17 mouse cellular contexts compared by ENCODE assay signal in genomic region chr1:166244285-166244684, GRCm38 (mm10). TPM values are rescaled to one million over a fixed set of nuclear protein-coding genes. Genes with fewer than 3 reads are reported as not detected.
DNase-seq lines count a peak whose midpoint lies in the region; ATAC-seq and TF ChIP-seq lines count a peak whose summit lies in the region.
"Had no signal": no experiment of that assay in that cellular context is flagged by ENCODE, and none has a peak within 500 bp of the region (broad histone marks: within the 10 kb centered on the region; RNA-seq: fewer than 3 reads in every experiment).

No protein-coding gene starts in this region.

- TF ChIP-seq CTCF in hindbrain, postnatal 0 days (IDR thresholded peaks at IDR 0.05; ENCODE audit: low read depth): no peak
- TF ChIP-seq CTCF in MEL (IDR thresholded peaks at IDR 0.05 in 2 of 3, conservative IDR thresholded peaks at IDR 0.05 in 1 of 3; ENCODE audit: control insufficient read depth in 1 of 3, insufficient read depth in 1 of 3, low read depth in 2 of 3, low read length in 3 of 3, poor library complexity in 1 of 3, severe bottlenecking in 1 of 3): no peak

- peak; percentile 32 for DNase-seq in hindbrain, postnatal 0 days (ENCODE audit: low spot score)
- peak; percentile 7 for DNase-seq in MEL (ENCODE audit: low read depth, low spot score)
- DNase-seq in spleen, adult 18-20 months: no peak
- no peak for DNase-seq in thymus, postnatal 25 days
- DNase-seq: adrenal gland, postnatal 14 days; cerebellum, adult 9-11 months; heart, postnatal 36 days; lung, embryonic 14.5 days had no signal

- H3K4me2 ChIP-seq in hindbrain, postnatal 0 days (ENCODE audit: low read depth, low read length): no peak overlapping the region
- H3K4me2 ChIP-seq in hindbrain, embryonic 12.5 days (replicated peaks): no peak overlapping the region
- H3K4me2 ChIP-seq: forebrain, embryonic 15.5 days; lung, embryonic 14.5 days; midbrain, embryonic 15.5 days; neural tube, embryonic 15.5 days had no signal

- H3K27me3 ChIP-seq in hindbrain, postnatal 0 days (ENCODE audit: insufficient read depth, low read length): no peaks in the 10 kb centered on the region
- H3K27me3 ChIP-seq in hindbrain, embryonic 12.5 days: no peaks in the 10 kb centered on the region
- H3K27me3 ChIP-seq in MEL (ENCODE audit: control insufficient read depth in 1 of 2, insufficient read depth in 2 of 2, low read length in 2 of 2): no peaks in the 10 kb centered on the region
- H3K27me3 ChIP-seq: forebrain, embryonic 15.5 days; midbrain, embryonic 15.5 days; neural tube, embryonic 15.5 days had no signal

- no peaks in the 10 kb centered on the region for H3K36me3 ChIP-seq in hindbrain, postnatal 0 days (ENCODE audit: insufficient read depth, low read length)
- no peaks in the 10 kb centered on the region for H3K36me3 ChIP-seq in hindbrain, embryonic 12.5 days
- no peaks in the 10 kb centered on the region for H3K36me3 ChIP-seq in MEL (ENCODE audit: control insufficient read depth in 1 of 2, insufficient read depth in 2 of 2, low read length in 2 of 2)
- H3K36me3 ChIP-seq: forebrain, embryonic 15.5 days; midbrain, embryonic 15.5 days; neural tube, embryonic 15.5 days had no signal

- no peak for TF ChIP-seq EP300 in MEL (IDR thresholded peaks at IDR 0.05; ENCODE audit: low read depth in 1 of 2, low read length in 2 of 2)

- H3K27ac ChIP-seq in hindbrain, postnatal 0 days: no peak overlapping the region
- no peak overlapping the region for H3K27ac ChIP-seq in hindbrain, embryonic 12.5 days
- H3K27ac ChIP-seq in MEL (ENCODE audit: control insufficient read depth, low read depth, low read length): no peak overlapping the region
- H3K27ac ChIP-seq: forebrain, embryonic 15.5 days; midbrain, embryonic 15.5 days; neural tube, embryonic 15.5 days had no signal

- no peak for TF ChIP-seq POLR2A in MEL (IDR thresholded peaks at IDR 0.05; ENCODE audit: control insufficient read depth in 1 of 2, insufficient read depth in 1 of 2, low read depth in 1 of 2, low read length in 2 of 2, poor library complexity in 1 of 2)

- no peaks in the 10 kb centered on the region for H3K9me3 ChIP-seq in hindbrain, postnatal 0 days (ENCODE audit: low read length)
- no peaks in the 10 kb centered on the region for H3K9me3 ChIP-seq in hindbrain, embryonic 12.5 days (replicated peaks)
- no peaks in the 10 kb centered on the region for H3K9me3 ChIP-seq in MEL (replicated peaks; ENCODE audit: insufficient read depth, low read length)
- H3K9me3 ChIP-seq: forebrain, embryonic 15.5 days; midbrain, embryonic 15.5 days; neural tube, embryonic 15.5 days had no signal

- no peak overlapping the region for H3K9ac ChIP-seq in hindbrain, postnatal 0 days (replicated peaks; ENCODE audit: low read length)
- H3K9ac ChIP-seq in hindbrain, embryonic 12.5 days: no peak overlapping the region
- no peak overlapping the region for H3K9ac ChIP-seq in MEL (ENCODE audit: control insufficient read depth, low read depth, low read length, poor library complexity, severe bottlenecking)
- H3K9ac ChIP-seq: forebrain, embryonic 15.5 days; lung, embryonic 14.5 days; midbrain, embryonic 15.5 days; neural tube, embryonic 15.5 days had no signal

- H3K79me2 ChIP-seq in MEL (ENCODE audit: control insufficient read depth, insufficient read depth, low read length, poor library complexity): no peaks in the 10 kb centered on the region

- no peak for TF ChIP-seq RAD21 in MEL (IDR thresholded peaks at IDR 0.05; ENCODE audit: low read depth, low read length)

- ATAC-seq in hindbrain, postnatal 0 days: peak; percentile 56; the same call in 1 of the 2 replicates
- no peak for ATAC-seq in hindbrain, embryonic 12.5 days (ENCODE audit: low FRiP score)
- peak; percentile 94 for ATAC-seq in frontal cortex, adult (ENCODE audit: low TSS enrichment)
- ATAC-seq in megakaryocyte progenitor cell, adult 5-6 weeks (replicated peaks; ENCODE audit: poor library complexity): peak; percentile 93
- ATAC-seq: forebrain, embryonic 15.5 days; intestine, postnatal 0 days; midbrain, embryonic 15.5 days had no signal

- no peak overlapping the region for H3K4me3 ChIP-seq in hindbrain, postnatal 0 days (ENCODE audit: low read length)
- H3K4me3 ChIP-seq in hindbrain, embryonic 12.5 days: no peak overlapping the region
- no peak overlapping the region for H3K4me3 ChIP-seq in MEL (ENCODE audit: control insufficient read depth in 1 of 2, insufficient read depth in 1 of 2, low read depth in 2 of 2, low read length in 2 of 2)
- H3K4me3 ChIP-seq: forebrain, embryonic 15.5 days; midbrain, embryonic 15.5 days; neural tube, embryonic 15.5 days had no signal

- H3K4me1 ChIP-seq in hindbrain, postnatal 0 days (ENCODE audit: insufficient read depth, low read length): no peaks in the 10 kb centered on the region
- H3K4me1 ChIP-seq in hindbrain, embryonic 12.5 days: no peaks in the 10 kb centered on the region
- no peaks in the 10 kb centered on the region for H3K4me1 ChIP-seq in MEL (ENCODE audit: control insufficient read depth in 1 of 2, insufficient read depth in 2 of 2, low read length in 2 of 2)
- H3K4me1 ChIP-seq: forebrain, embryonic 15.5 days; neural tube, embryonic 15.5 days had no signal

- 50% methylated on average over 6 of the region's 6 CpGs for WGBS in hindbrain, postnatal 0 days
- WGBS in hindbrain, embryonic 12.5 days: 83% methylated on average over 6 of the region's 6 CpGs

TF ChIP-seq in MEL, 35 proteins besides CTCF, POLR2A, EP300 and RAD21:
- TF ChIP-seq ZMIZ1 (IDR thresholded peaks at IDR 0.05; ENCODE audit: low read depth, low read length): no peak
- TF ChIP-seq MAZ (IDR thresholded peaks at IDR 0.05; ENCODE audit: low read depth, low read length): no peak

RNA-seq across cellular contexts. Expression of gene Mael, which starts 5.7 kb away (rescaled TPM):
- total RNA-seq in hindbrain, postnatal 0 days (2014; rRNA removed): not detected in 2 replicates
- 0.21 and 0.26 TPM in 2 replicates for polyA plus RNA-seq in hindbrain, postnatal 0 days (2015; fragmentation: Nextera tagmentation; extraction: Ambion mirVana)
- 0.14 TPM in 1 of 2 replicates, not detected in the other for polyA plus RNA-seq in hindbrain, embryonic 12.5 days (2016; fragmentation: Nextera tagmentation; extraction: Ambion mirVana)
- total RNA-seq in MEL (2012; rRNA removed): not detected in 2 replicates
- polyA plus RNA-seq in MEL (2012; ENCODE audit: insufficient read depth in 1 of 2, insufficient read length in 2 of 2, low read depth in 1 of 2, low replicate concordance in 2 of 2, missing spikeins in 1 of 2): not detected
- not detected in 2 replicates for total RNA-seq in megakaryocyte progenitor cell, adult 5-6 weeks (2015)
- not detected in 2 replicates for total RNA-seq in megakaryocyte progenitor cell, adult 5-6 weeks (2017)
- total RNA-seq: adrenal gland, postnatal 14 days; heart, adult 18-20 months; heart, postnatal 36 days had no signal
- polyA plus RNA-seq: forebrain, embryonic 15.5 days; intestine, postnatal 0 days; large intestine, adult 2 months; lung, embryonic 14.5 days; midbrain, embryonic 15.5 days had no signal

RNA-seq across cellular contexts. Expression of gene Ildr2, which starts 9.7 kb away (rescaled TPM):
- 23.0 and 25.8 TPM in 2 replicates for total RNA-seq in hindbrain, postnatal 0 days (2014; rRNA removed)
- 5.3 and 5.9 TPM in 2 replicates for polyA plus RNA-seq in hindbrain, postnatal 0 days (2015; fragmentation: Nextera tagmentation; extraction: Ambion mirVana)
- polyA plus RNA-seq in hindbrain, embryonic 12.5 days (2016; fragmentation: Nextera tagmentation; extraction: Ambion mirVana): 5.6 and 6.5 TPM in 2 replicates
- total RNA-seq in MEL (2012; rRNA removed): not detected in 2 replicates
- not detected for polyA plus RNA-seq in MEL (2012; ENCODE audit: insufficient read depth in 1 of 2, insufficient read length in 2 of 2, low read depth in 1 of 2, low replicate concordance in 2 of 2, missing spikeins in 1 of 2)
- total RNA-seq in megakaryocyte progenitor cell, adult 5-6 weeks (2015): not detected in 2 replicates
- total RNA-seq in megakaryocyte progenitor cell, adult 5-6 weeks (2017): not detected in 2 replicates

Comparison
In these comparisons a context has a peak if more than half of its experiments do, and no peak if none do; other contexts are left out.
1. DNase-seq: peak in hindbrain, postnatal 0 days (single experiment) and MEL (single experiment); none in spleen, adult 18-20 months (0 of 2) and thymus, postnatal 25 days (single experiment).
2. RNA of gene Ildr2, which starts 9.7 kb away (total RNA-seq): 23.0 to 25.8 TPM in hindbrain, postnatal 0 days; not detected in MEL and not detected in megakaryocyte progenitor cell, adult 5-6 weeks; every median in the first group is over 10 times any median in the second.